Mouse (Mus musculus) urinary bladder, postnatal 25 days (tissue): ENCODE data around the gene Tbc1d1.

Source experiments
- DNase-seq: peaks from one replicate; pipeline ENCODE4 v3.0.0; 2022; ENCODE audit warnings: low spot score

The Tbc1d1 gene

DNA sequence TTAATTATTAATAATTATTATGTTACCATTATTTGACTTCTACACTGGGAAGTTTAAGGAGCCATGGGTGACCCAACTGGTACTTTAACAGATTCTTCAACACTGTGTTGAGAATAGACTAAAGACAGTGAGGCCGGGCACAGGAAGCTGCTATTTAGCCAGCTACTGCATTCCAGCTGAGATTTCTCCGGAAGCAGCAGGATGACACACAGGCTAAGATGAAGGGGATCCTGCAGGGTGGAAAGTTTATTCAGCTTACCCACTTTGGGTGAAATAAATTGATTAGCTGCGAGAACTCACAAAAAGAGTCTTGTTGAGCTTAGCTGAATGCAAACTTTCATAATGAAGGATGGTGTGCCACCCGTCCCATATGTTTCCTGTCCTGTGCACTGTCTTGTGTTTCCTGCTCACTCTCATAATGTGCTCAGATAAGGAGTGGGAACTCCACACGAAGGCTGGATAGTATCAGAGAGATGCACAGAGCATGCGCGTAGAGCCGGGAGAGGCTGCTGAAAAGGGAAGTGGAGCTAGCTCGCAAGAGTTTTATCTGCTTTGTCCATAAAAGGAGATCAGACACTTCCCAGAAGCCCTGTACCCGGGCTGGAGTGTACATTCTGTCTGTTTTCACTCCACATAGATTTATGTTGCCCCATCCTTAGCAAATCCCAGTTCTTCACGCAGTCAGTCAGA lies at the start of gene Tbc1d1:
TSS of gene Tbc1d1 (plus strand) at position 445 of the 690 bp plus-strand sequence.
- DNase-seq: peak; percentile 35

DNA sequence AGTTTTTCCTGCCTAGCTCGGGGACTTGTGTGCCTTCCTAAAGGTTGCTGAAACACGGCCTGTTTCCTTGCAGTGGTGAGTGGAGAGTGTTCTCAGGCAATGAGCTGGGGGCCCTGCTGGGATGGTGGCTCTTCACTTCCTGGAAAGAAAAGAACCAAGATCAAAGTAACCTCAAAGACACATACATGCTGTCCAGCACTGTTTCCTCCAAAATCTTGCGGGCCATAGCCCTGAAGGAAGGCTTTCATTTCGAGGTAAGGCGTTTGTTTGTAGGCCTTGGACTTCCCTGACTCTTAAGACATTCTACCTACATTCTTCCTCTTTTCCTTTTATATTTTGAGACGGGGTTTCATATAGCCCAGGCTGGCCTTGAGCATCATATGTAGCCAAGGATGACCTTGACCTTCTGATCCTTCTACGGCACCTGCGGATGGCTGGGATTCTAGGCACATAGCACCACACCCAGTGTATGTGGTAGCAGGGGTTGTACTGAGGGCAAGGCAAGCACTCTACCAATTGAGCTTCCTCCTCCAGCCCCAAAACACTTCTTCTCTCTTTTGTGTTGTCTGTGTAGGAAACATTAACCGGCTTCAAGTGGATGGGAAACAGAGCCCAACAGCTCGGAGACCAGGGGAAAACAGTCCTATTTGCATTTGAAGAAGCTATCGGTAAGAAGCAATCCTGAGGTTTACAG lies 48.4 kb upstream of the Tbc1d1 start:
- DNase-seq: no peak

DNA sequence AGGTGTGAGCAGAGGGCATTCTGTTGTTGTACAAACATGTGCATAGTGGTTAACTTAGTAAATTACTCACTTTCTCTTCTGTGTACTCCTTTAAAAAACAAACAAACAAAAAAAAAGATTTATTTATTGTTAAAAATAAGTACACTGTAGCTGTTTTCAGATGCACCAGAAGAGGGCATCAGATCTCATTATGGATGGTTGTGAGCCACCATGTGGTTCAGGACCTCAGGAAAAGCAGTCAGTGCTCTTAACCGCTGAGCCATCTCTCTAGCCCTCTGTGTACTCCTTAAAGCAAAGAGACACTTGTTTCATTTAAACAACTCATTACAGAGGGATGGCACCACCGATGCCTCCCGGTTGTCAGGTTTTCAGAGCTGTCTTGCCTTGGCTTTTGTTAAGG lies 46.9 kb upstream of the Tbc1d1 start:
- no peak for DNase-seq

DNA sequence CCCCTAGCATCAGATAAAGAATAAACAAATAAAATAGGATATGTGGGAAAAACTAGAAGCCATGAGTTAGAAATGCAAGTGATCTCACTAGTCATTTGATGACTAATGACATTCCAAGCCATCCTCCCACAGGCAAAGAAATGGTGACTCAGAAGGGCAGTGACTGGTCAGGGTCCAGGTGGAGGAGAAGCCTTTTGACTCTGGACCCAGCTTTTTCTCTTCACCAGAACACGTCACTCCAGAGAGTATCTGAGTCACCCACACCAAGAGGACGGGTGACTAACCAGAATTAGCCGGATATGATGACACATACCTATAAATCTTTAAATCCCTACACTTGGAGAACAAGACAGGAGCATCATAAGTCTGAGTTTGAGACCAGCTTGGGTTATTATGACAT lies 43.7 kb upstream of the Tbc1d1 start:
- DNase-seq: peak; percentile 20

DNA sequence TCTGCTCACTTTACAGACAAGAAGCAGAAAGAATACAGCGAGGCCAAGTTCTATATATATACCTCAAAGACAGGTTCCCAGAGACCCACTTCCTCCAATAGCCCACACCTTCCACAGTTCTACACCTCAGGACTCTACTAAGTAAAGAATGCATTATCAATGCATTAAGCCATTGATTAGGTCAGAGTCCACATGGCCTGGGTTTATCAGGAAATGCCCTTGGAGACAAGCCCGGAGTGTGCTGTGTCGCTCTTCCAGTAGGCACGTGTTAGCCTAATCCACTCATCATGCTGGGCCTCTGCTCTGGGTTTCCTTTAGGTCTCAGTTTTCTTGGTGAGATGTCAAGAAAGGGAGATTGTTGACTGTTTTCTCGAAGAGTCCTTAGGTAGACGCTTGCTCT lies 41.9 kb upstream of the Tbc1d1 start:
- no peak for DNase-seq

DNA sequence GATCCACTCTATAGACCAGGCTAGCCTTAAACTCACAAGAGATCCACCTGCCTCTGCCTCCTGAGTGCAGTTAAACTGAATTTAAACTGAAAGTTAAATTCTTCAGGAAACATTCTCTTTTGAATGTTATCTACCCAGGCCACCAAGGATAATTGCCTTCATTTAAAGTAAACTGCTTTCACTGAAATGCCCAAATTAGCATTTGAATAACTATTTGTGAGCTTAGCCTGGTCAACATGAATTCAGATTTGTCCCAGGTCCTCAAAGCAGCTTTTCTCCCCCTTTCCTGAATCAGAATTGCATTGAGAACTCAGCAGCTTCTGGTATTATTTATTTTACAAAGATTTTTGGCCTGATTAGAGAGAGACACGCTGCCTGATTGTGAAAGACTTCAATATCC lies 38.9 kb upstream of the Tbc1d1 start:
- no peak for DNase-seq

DNA sequence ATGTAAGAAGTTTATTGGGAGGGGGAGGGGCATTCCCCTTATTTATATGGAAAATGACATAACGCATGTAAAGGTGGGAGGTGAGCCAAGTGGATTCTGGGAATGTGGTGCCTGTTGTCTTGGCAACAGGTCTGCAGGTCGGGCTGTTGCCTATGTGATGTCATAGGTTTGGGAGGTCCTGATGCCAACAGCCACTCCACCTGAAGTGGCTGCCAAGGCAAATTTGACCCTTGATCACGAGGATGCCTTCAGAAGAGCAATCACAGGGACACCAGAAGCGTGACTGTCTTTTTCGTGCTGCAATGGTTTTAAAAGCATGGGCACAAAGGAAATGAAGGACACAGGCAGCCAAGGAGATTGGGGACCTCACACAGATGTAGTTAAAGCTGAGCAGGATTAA lies 30.3 kb upstream of the Tbc1d1 start:
- no peak for DNase-seq

DNA sequence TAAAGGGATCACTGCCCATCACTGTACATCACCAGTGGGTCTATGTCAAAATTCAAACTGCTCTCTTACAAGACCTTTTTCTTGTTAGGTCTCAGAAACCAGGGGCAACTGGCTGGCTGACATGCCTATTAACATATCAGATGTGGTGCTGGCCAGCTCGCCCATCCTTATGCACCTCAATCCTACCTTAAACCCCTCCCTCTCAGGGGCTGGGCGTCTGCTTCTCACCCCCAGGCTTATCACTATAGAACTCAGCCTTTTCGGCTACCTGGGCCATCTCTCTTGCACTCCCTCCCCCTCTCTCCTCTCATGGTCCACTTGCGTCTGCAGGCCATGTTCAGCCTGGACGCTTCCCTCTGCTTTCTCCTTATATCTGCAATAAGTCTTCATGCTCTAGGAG lies 24.6 kb upstream of the Tbc1d1 start:
- no peak for DNase-seq

DNA sequence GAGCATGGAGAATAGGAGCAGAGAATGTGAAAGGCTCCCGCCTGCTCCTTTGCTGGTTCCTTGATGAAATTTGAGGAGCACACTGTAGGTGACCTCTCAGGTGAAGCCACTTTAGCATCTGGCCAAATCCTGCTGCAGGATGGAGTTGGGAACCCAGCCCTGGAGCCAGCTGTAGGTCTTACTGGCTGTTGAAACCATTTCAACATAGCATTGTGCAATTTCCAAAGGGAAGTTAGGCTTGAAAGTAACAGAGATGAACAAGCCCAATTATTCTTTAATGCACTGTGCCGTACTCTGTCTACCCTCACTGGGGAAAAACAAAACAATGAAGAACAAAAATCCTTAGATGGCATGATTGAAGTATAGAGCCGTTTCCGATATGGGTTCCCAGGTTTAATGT lies 22.2 kb upstream of the Tbc1d1 start:
- DNase-seq: no peak

DNA sequence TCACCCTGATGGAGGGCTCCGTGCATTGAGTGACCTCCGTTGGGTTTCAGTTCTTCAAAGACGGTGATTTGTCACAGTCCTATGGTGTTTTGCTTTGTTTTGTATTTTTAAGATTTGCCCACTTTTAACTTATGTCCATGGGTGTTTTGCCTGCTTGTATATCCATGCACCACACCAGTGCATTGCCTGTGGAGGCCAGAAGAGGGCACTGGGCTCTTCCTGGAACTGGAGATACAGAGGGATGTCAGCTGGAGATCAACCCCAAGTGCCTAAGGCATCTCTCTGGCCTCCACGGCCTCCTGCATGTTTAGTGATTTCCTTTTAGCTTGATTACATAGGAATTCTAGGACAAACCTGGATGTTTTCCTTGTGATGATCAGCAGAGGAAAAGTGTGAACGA lies 19.8 kb upstream of the Tbc1d1 start:
- no peak for DNase-seq

DNA sequence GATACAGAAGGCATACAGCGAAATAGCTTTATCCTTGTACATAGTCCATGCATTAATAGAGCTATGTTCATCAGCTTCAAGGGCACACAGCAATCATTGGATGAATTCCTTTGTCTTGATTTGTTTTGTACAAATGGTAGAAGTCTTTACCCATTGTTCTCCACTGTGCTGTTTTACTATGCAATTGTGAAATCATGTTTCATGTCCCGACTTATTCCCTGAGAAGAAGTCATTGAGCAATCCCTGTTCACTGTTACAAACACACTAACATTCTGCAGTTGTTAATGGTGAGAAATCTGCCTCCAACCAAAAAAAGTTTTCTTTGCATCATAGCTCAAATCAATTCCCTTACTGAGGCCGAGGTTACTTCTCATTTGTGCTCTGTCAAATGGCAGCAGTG lies 15.9 kb upstream of the Tbc1d1 start:
- DNase-seq: no peak

DNA sequence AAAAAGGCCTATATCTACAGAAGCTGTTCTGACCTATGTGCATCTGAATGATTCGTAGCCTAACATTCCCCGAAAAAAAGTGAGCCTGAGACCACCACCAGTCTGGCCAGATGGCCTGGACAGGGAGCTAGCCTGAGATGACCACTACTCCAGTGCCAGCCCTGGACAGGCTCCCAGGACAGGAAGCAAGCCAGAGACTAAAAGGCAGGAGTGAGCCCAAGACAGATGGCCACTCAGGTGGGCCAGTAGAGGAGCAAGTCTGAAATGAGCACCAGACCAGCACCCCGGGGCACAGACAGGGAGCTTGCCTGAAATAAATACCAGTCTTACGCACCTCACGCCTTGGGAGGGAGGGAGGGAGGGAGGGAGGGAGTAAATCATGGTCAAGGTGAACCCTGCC lies 11.8 kb upstream of the Tbc1d1 start:
- DNase-seq: no peak

DNA sequence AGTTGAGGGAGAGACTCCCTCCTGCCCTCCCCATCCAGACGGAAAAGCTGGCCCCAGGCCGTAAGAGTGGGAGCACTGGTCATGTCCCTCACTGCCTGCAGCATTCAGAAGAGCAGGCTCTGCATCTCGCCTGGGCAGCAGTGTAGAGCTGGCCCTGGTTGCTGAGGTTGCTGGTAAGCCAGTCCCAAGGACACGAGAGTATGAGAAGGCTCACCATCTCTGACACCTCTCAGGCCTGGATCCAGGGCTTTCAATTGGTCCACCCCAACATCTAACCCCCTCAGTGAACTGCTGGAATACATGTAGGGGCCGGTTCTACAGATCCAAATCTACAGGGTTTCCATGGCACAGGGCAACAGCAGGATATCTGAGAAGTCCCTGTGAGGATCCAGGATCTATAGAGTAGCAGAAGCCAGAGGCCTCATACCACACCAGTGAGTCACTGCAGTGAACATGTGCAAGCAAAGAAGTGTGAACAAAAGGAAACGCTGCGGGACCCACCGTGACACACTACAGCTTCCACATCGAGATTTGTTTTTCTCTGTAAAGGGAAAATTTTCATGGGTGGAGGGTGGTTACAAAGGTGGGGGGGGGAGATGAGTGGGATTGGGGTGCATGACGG lies 9.6 kb upstream of the Tbc1d1 start:
- peak; percentile 29 for DNase-seq

DNA sequence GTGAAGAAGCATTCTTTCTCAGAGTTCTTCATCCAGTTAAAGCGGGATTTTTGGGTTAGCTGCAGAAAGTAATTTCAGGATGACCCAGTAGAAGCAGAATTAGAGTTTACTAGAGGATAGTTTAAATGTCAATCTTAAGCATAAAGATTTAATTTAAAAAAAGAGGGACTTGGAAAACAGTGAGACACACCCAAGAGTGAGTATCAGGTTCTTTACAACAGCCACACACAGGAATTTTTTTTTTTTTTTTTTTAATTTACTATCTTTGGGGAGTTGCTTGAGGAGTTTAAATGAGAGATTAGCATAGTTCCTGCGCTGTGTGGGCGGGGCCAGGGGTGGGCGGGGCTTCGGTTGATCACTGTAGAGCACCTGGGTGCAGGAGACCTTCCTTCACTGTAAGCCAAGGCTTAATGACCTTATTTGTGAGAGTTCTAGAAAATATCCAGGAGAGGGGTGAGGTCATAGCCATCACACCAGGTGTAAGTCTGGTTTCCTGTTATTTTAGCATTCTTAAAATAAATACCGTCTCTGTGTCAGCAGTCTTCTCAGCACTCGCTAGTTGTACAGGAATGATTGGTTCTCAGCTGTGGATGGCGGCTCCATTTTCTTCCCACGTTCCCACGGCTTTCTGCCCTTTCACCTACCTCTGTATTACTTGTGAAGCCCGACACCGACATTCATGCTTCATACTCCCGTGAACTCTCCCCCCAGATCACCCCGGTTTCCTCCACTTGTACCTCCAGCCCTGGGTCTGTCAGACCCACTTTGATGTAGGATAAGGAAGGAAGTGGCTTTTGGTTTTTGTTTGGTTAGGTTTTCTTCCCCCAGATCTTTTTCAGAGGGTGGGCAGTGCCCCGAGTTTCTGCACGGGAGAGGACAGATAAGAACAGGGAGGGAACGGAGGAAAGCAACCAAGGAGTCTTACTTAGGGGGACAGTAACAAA lies 6.6 kb upstream of the Tbc1d1 start:
- no peak for DNase-seq

DNA sequence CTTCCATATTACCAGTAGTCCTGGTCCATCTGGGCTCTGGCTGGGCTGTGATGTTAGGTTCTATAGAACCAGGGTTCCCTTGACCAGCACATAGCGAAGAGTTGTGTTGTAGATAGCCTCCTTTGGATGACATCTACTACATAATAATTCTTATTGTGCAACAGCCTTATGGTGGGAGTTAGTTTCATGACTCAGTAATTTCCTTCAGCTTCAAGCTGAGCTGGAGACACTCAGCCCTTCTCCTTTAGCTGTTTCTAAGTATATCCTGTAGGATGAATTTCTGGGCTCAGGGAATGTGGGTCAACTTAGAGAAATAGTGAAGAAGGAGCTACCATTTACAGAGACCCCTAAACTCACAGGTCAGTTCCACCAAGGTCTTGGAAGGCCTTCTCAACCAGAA lies 2.8 kb upstream of the Tbc1d1 start:
- no peak for DNase-seq

DNA sequence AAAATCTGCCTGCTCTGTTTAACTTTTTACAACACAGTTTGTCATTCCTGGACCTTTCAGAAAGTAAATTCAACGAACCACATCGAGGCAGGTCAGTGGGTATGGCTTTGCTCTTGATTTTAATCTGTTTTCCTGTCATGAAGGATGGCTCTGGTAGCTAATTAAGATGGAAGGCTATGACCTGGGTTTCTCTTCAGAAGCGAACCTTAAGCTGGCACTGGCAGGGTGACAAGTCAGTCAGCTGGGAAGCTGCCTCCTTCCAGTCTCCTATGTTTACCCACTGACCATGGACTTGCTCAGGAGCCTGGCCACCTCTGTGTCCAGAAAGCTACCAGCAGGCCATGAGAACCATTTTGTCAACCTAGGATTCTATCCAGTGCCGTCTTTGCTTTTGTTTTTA lies 474 bp downstream of the Tbc1d1 start:
- peak; percentile 11 for DNase-seq

DNA sequence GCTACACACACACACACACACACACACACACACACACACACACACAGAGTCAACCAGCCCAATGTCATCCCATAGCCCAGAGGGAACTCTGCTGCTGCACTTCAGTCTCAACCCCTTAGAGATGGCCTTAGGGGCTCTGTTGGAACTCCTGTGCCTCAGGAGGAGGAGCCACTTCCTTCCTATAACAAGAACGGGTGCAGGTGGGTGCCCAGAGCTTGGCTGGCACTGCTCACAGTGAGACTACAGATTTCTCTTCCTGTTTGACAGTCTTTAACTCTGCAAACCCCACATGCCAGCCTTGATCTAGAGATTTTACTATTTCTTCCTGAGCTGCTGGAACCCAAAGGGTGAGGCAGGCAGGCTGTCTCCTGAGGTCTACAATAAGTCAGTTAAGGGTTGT lies 1.8 kb downstream of the Tbc1d1 start:
- no peak for DNase-seq

DNA sequence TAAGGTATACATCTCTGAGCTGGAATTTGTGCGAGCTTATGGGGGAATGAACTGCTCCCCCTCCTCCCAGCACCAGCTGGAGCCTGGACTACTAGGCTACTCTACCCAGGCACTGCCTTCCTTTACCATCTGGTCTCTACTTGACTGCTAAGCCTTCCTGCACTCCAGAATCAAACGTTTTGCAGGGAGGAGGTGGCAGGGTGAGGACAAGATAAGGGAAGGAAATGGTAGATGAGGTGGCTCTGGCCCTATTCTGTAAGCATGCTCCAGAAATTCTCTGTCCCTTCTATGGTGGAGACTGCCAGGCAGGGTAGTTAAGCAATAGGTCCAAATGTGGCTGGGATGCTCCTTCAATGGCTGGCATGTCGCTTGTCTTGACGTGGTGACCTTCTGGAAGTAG lies 2.4 kb downstream of the Tbc1d1 start:
- DNase-seq: no peak

DNA sequence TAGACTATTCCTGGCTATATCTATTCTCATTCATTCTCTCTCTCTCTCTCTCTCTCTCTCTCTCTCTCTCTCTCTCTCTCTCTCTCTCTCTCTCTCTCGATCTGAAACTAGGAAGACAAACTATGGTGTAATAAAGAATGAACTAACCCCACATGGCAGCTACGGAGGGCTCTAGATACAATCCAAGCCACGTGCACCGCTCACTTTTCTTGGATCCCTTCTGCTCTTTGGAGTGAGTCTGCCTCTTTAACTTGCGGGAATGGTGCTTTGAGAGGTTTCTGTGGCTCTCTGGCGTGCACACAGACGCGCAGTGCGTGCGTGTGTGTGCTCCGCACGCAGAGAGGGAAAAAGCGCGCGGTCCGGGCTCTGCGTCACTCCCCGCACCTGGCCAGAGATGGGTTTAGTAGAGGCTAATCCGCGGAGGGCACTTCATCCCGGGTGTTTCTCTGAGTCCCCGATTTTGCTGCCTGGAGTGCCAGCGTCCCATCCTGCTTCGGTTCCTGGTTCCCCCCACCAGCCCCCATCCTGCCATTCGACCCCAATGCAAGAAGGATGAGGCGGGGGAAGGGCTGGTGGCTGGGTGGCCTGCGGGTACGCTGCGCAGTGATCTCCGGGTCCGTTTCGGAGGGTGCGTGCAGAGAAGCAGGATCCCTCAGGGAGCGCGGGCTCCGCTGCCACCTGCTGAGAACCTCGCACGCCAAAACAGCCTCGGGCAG lies 3.1 kb downstream of the Tbc1d1 start:
- DNase-seq: peak; percentile 20

DNA sequence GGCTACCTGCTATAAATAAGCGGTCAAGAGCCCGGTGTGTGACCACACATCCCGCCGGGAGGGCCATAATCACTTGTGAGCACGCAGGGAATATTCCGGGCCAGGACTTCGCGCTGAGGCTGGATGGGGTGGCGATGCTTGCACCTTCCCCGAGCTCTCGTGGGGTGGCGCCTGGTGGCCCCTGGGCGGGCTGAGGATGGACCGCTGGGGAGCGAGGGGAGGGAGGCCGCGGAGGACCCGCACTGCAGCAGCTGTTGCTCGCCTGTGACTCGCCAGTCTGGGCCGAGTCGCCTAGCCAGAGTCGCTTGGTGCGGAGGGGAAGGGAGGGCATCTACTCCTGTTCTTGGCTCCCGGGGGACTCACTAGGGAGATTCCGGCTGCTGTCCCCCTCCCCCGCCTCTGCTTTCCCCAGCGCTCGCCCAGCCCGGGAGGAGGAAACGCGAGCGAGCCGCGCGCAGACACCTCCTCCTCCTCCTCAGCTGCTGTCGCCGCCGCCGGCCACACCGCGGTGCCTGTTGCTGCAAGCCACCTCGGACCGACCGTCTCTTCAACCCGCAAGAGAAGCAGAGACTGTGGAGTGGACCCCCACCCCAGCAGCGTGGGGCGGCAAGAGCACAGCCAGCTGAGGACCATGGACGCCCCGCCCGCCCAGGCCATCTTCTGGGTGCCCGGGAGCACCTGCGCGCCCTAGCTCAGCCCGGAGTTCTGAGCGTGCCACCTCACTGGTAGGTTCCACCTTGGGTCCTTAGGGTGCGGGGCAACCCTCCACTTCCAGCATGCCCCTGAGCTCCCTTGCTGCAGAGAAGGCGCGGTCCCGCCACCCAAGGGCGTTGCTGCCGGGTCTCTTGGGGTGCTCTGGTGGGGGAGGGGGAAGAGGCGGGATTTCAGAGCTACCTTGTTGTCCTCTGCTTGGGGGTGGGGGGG lies 3.9 kb downstream of the Tbc1d1 start:
- peak; percentile 52 for DNase-seq
